Mouse (Mus musculus) testis, adult 2 months (tissue): ENCODE measurements around the gene Pi4k2a.
A peak's percentile ranks its signal among the peaks of the same experiment; 100 is the strongest.

ENCODE experiments used
- CTCF ChIP-seq: fragments of 200-500 bp; IDR thresholded peaks from 2 replicates; pipeline ENCODE4 v1.5.1; 2012; ENCODE audit warnings: low read depth, mild to moderate bottlenecking, inconsistent platforms, low read length, moderate library complexity; ENCODE audit not compliant: control insufficient read depth, insufficient read depth, insufficient replicate concordance
- POLR2A ChIP-seq: fragments of 200-500 bp; IDR thresholded peaks from 2 replicates; pipeline ENCODE4 v1.6.1; 2012; ENCODE audit warnings: low read depth, mild to moderate bottlenecking, inconsistent platforms, low read length, moderate library complexity; ENCODE audit not compliant: control insufficient read depth

DNA sequence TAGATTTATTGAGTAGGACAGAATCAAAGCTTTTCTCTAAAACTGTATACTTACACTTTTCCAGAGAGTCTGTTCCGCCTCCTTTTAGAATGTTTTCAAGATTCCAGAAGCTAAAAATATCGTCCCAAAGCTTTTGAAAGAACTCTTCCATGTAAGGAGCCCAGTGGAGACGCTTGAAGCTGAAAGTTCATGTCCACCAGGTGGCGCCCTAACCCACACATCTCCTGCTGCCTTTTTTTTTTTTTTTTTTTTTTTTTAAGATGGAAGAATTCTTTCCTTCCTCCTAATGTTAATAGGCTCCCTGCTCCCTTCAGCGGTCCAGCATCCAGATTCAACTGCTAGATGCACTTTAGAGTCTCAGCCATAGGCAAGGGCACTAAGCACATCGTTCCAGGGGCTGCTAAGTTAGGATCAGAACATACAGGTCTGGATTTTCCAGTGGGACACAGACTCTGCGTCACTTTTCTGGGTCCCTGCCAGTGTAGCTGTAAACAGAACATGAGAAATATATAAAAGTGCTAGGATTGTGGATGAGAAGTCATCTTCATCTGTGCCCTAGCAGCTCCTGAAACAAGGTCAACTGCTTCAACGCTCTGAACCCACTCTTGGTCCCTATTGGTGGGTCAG lies 54.4 kb downstream of the Pi4k2a start:
- peak; percentile 43; the same call in 1 of the 2 replicates for TF ChIP-seq CTCF
- no peak for TF ChIP-seq POLR2A
